Mouse (Mus musculus): ENCODE measurements at regions not wholly inside any gene's neighbourhood (a gene's known extent, or its start where the extent isn't known, plus 50 kb on each side); places are given as distances from the start of the nearest gene placed in this dataset.
"Not testable (repeated sequence)": the region's sequence is repeated elsewhere in the genome, so short reads cannot be mapped to it uniquely, and the experiment has no call there.

GRCm38 (mm10) chr14:52941747-52942146 lies 446.2 kb upstream of the Olfr1507 start:
- TF ChIP-seq CTCF, EP300 (IDR thresholded peaks at IDR 0.05; ENCODE audit: low read depth): not testable (repeated sequence)

Data from heart, postnatal 0 days (tissue).